Mouse (Mus musculus): ENCODE results near the gene Pcnp. TPM values are rescaled to one million over a fixed set of nuclear protein-coding genes. Genes with fewer than 3 reads are reported as not detected.
A peak's percentile ranks its signal among the peaks of the same experiment; 100 is the strongest.

Gene Pcnp
- polyA plus RNA-seq, 1 experiment from 2014 or later: 228 TPM

GRCm38 (mm10) chr16:56038090-56038489 lies 8.6 kb upstream of the Pcnp start:
- Histone ChIP-seq H3K36me3 (ENCODE audit: control insufficient read depth, insufficient read depth, low read length) (peaks cover 23% of the 10 kb centered on the region), H3K27ac (ENCODE audit: low read depth, low read length) (peak overlapping the region; percentile 90), H3K9ac (ENCODE audit: low read depth, low read length) (peak overlapping the region; percentile 93), H3K4me3 (ENCODE audit: low read length) (peak overlapping the region; percentile 66), H3K9me3 (ENCODE audit: control insufficient read depth, low read length) (no peaks in the 10 kb centered on the region), H3K4me1 (ENCODE audit: control insufficient read depth, insufficient read depth, low read length) (peaks cover 10% of the 10 kb centered on the region; the same call in 1 of the 2 replicates), H3K27me3 (ENCODE audit: control insufficient read depth, insufficient read depth, low read length) (no peaks in the 10 kb centered on the region), H3K4me2 (replicated peaks; ENCODE audit: low read depth, low read length) (peak overlapping the region; percentile 52)
- 31% methylated on average over 8 of the region's 8 CpGs for WGBS
- ATAC-seq (ENCODE audit: low FRiP score, low TSS enrichment): no peak; the same call in 1 of the 2 replicates

- WGBS: under 1% methylated on average over 63 of the region's 63 CpGs
- H3K4me1 ChIP-seq (ENCODE audit: control insufficient read depth, insufficient read depth, low read length): peaks cover 10% of the 10 kb centered on the region; the same call in 1 of the 2 replicates
- peak within 1 kb of the TSS; percentile 66 for H3K4me3 ChIP-seq (ENCODE audit: low read length)
- H3K9me3 ChIP-seq (ENCODE audit: control insufficient read depth, low read length): no peaks in the 10 kb centered on the region
- peaks cover 30% of the 10 kb centered on the region for H3K36me3 ChIP-seq (ENCODE audit: control insufficient read depth, insufficient read depth, low read length)
- no peaks in the 10 kb centered on the region for H3K27me3 ChIP-seq (ENCODE audit: control insufficient read depth, insufficient read depth, low read length)
- peak within 1 kb of the TSS; percentile 93 for H3K9ac ChIP-seq (ENCODE audit: low read depth, low read length)
- H3K27ac ChIP-seq (ENCODE audit: low read depth, low read length): peak within 1 kb of the TSS; percentile 90
- peak; percentile 100 for ATAC-seq (ENCODE audit: low FRiP score, low TSS enrichment)
- peak within 1 kb of the TSS; percentile 84 for H3K4me2 ChIP-seq (replicated peaks; ENCODE audit: low read depth, low read length)
Measured at GRCm38 (mm10) chr16:56037138-56038010, 7.8 kb upstream of the Pcnp start, which contains the start of gene Trmt10c. Trmt10c (minus strand) TSS chr16:56037819.

- peak overlapping the region; percentile 84 for H3K4me2 ChIP-seq (replicated peaks; ENCODE audit: low read depth, low read length)
- 55% methylated on average over 6 of the region's 6 CpGs for WGBS
- peak overlapping the region; percentile 93 for H3K9ac ChIP-seq (ENCODE audit: low read depth, low read length)
- H3K9me3 ChIP-seq (ENCODE audit: control insufficient read depth, low read length): no peaks in the 10 kb centered on the region
- peaks cover 32% of the 10 kb centered on the region for H3K36me3 ChIP-seq (ENCODE audit: control insufficient read depth, insufficient read depth, low read length)
- peak overlapping the region; percentile 66 for H3K4me3 ChIP-seq (ENCODE audit: low read length)
- ATAC-seq (ENCODE audit: low FRiP score, low TSS enrichment): no peak
- H3K27ac ChIP-seq (ENCODE audit: low read depth, low read length): no peak overlapping the region
- H3K4me1 ChIP-seq (ENCODE audit: control insufficient read depth, insufficient read depth, low read length): peaks cover 10% of the 10 kb centered on the region; the same call in 1 of the 2 replicates
- no peaks in the 10 kb centered on the region for H3K27me3 ChIP-seq (ENCODE audit: control insufficient read depth, insufficient read depth, low read length)
Measured at GRCm38 (mm10) chr16:56036501-56036900, 7.0 kb upstream of the Pcnp start.

GRCm38 (mm10) chr16:56034566-56034965 lies 5.0 kb upstream of the Pcnp start:
- no peak for ATAC-seq (ENCODE audit: low FRiP score, low TSS enrichment)
- peaks cover 10% of the 10 kb centered on the region; the same call in 1 of the 2 replicates for H3K4me1 ChIP-seq (ENCODE audit: control insufficient read depth, insufficient read depth, low read length)
- H3K27me3 ChIP-seq (ENCODE audit: control insufficient read depth, insufficient read depth, low read length): no peaks in the 10 kb centered on the region
- H3K36me3 ChIP-seq (ENCODE audit: control insufficient read depth, insufficient read depth, low read length): peaks cover 32% of the 10 kb centered on the region
- H3K9me3 ChIP-seq (ENCODE audit: control insufficient read depth, low read length): no peaks in the 10 kb centered on the region
- no peak overlapping the region for H3K4me2 ChIP-seq (replicated peaks; ENCODE audit: low read depth, low read length)
- no peak overlapping the region for H3K27ac ChIP-seq (ENCODE audit: low read depth, low read length)
- no peak overlapping the region for H3K9ac ChIP-seq (ENCODE audit: low read depth, low read length)
- H3K4me3 ChIP-seq (ENCODE audit: low read length): no peak overlapping the region
- 95% methylated on average over 6 of the region's 6 CpGs for WGBS

GRCm38 (mm10) chr16:56028722-56029551 lies 602 bp downstream of the Pcnp start:
- no peaks in the 10 kb centered on the region for H3K27me3 ChIP-seq (ENCODE audit: control insufficient read depth, insufficient read depth, low read length)
- WGBS: under 1% methylated on average over 48 of the region's 62 CpGs
- peak; percentile 89 for ATAC-seq (ENCODE audit: low FRiP score, low TSS enrichment)
- H3K9ac ChIP-seq (ENCODE audit: low read depth, low read length): peak overlapping the region; percentile 98
- H3K27ac ChIP-seq (ENCODE audit: low read depth, low read length): peak overlapping the region; percentile 92
- peaks cover 33% of the 10 kb centered on the region; the same call in 1 of the 2 replicates for H3K36me3 ChIP-seq (ENCODE audit: control insufficient read depth, insufficient read depth, low read length)
- H3K4me3 ChIP-seq (ENCODE audit: low read length): peak overlapping the region; percentile 94
- peaks cover 11% of the 10 kb centered on the region for H3K4me1 ChIP-seq (ENCODE audit: control insufficient read depth, insufficient read depth, low read length)
- no peaks in the 10 kb centered on the region for H3K9me3 ChIP-seq (ENCODE audit: control insufficient read depth, low read length)
- H3K4me2 ChIP-seq (replicated peaks; ENCODE audit: low read depth, low read length): peak overlapping the region; percentile 63

GRCm38 (mm10) chr16:56027854-56028629 lies 1.5 kb downstream of the Pcnp start:
- peak overlapping the region; percentile 94 for H3K4me3 ChIP-seq (ENCODE audit: low read length)
- peak overlapping the region; percentile 63 for H3K4me2 ChIP-seq (replicated peaks; ENCODE audit: low read depth, low read length)
- peak overlapping the region; percentile 98 for H3K9ac ChIP-seq (ENCODE audit: low read depth, low read length)
- 29% methylated on average over 12 of the region's 12 CpGs for WGBS
- H3K27me3 ChIP-seq (ENCODE audit: control insufficient read depth, insufficient read depth, low read length): no peaks in the 10 kb centered on the region
- H3K27ac ChIP-seq (ENCODE audit: low read depth, low read length): no peak overlapping the region
- H3K9me3 ChIP-seq (ENCODE audit: control insufficient read depth, low read length): no peaks in the 10 kb centered on the region
- ATAC-seq (ENCODE audit: low FRiP score, low TSS enrichment): no peak
- peaks cover 11% of the 10 kb centered on the region for H3K4me1 ChIP-seq (ENCODE audit: control insufficient read depth, insufficient read depth, low read length)
- H3K36me3 ChIP-seq (ENCODE audit: control insufficient read depth, insufficient read depth, low read length): peaks cover 25% of the 10 kb centered on the region; the same call in 1 of the 2 replicates

- no peaks in the 10 kb centered on the region for H3K27me3 ChIP-seq (ENCODE audit: control insufficient read depth, insufficient read depth, low read length)
- H3K9me3 ChIP-seq (ENCODE audit: control insufficient read depth, low read length): no peaks in the 10 kb centered on the region
- H3K27ac ChIP-seq (ENCODE audit: low read depth, low read length): no peak overlapping the region
- no peak for ATAC-seq (ENCODE audit: low FRiP score, low TSS enrichment)
- no peak overlapping the region for H3K4me3 ChIP-seq (ENCODE audit: low read length)
- H3K9ac ChIP-seq (ENCODE audit: low read depth, low read length): no peak overlapping the region
- H3K4me1 ChIP-seq (ENCODE audit: control insufficient read depth, insufficient read depth, low read length): no peaks in the 10 kb centered on the region
- peaks cover 47% of the 10 kb centered on the region for H3K36me3 ChIP-seq (ENCODE audit: control insufficient read depth, insufficient read depth, low read length)
- H3K4me2 ChIP-seq (replicated peaks; ENCODE audit: low read depth, low read length): no peak overlapping the region
- 94% methylated on average over 7 of the region's 7 CpGs for WGBS
Measured at GRCm38 (mm10) chr16:56019660-56020059, 9.9 kb downstream of the Pcnp start.

- WGBS: 71% methylated on average over 7 of the region's 7 CpGs
- Histone ChIP-seq H3K9me3 (ENCODE audit: control insufficient read depth, low read length) (no peaks in the 10 kb centered on the region), H3K27me3 (ENCODE audit: control insufficient read depth, insufficient read depth, low read length) (no peaks in the 10 kb centered on the region), H3K4me3 (ENCODE audit: low read length) (no peak overlapping the region), H3K4me2 (replicated peaks; ENCODE audit: low read depth, low read length) (no peak overlapping the region), H3K9ac (ENCODE audit: low read depth, low read length) (no peak overlapping the region), H3K4me1 (ENCODE audit: control insufficient read depth, insufficient read depth, low read length) (no peaks in the 10 kb centered on the region), H3K36me3 (ENCODE audit: control insufficient read depth, insufficient read depth, low read length) (peaks cover 38% of the 10 kb centered on the region), H3K27ac (ENCODE audit: low read depth, low read length) (no peak overlapping the region)
- no peak for ATAC-seq (ENCODE audit: low FRiP score, low TSS enrichment)
Measured at GRCm38 (mm10) chr16:56014076-56014475, 15.5 kb downstream of the Pcnp start.

Measured in kidney, embryonic 14.5 days (tissue).